Mouse (Mus musculus) left cerebral cortex, postnatal 36 days (tissue): ENCODE data around the gene Prx. TPM values are rescaled to one million over a fixed set of nuclear protein-coding genes. Genes with fewer than 3 reads are reported as not detected.

ENCODE experiments used
- DNase-seq, 2 experiments: peaks; one replicate each; pipeline ENCODE4 v3.0.0; 2021 to 2022; ENCODE audit warnings: low spot score in 2 of 2, mixed read lengths in 1 of 2
- intact Hi-C: fragments of 180-260 bp; cut with DNase I; formaldehyde crosslinking; loops from one replicate; pipeline ENCODE4 v1.15.1; 2025
- total RNA-seq, 2 experiments: library from RNA; stranded (reverse); gene quantifications; 2 replicates each; pipeline ENCODE4 v1.2.3; 2021

Gene Prx
- total RNA-seq, 2 experiments from 2014 or later: 0.25 to 0.48 TPM

- DNase-seq: no peak
- intact Hi-C loops: loop anchor here (1.0 kb wide), 1 partner anchor 35 kb away; the partner anchor contains the start of gene Sertad3
Measured at GRCm38 (mm10) chr7:27508648-27509005, 9.5 kb downstream of the Prx start.

DNA sequence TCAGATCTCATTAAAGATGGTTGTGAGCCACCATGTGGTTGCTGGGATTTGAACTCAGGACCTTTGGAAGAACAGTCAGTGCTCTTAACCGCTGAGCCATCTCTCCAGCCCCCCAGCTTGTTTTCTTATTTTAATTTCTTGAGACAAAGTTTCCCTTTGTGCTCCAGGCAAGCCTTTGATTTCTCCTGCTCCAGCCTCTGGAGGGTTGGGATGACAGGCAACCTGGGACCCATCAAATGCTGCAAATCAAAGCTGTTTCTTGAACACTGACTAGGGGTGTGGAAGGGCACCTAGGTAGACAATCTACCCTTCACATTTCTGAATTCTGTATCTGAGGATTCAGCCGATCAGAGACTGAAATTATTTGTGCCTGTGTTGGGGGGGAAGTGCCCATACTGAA is 11.7 kb downstream of the Prx start:
- intact Hi-C loops: no loop called here
- no peak for DNase-seq

- no peak for DNase-seq
- intact Hi-C loops: no loop called here
Measured at GRCm38 (mm10) chr7:27514961-27515360, 15.8 kb downstream of the Prx start.

- no peak for DNase-seq
- intact Hi-C loops: no loop called here
Measured at GRCm38 (mm10) chr7:27518314-27518713, 19.2 kb downstream of the Prx start.

- DNase-seq: no peak
- intact Hi-C loops: no loop called here
Measured at GRCm38 (mm10) chr7:27520104-27520503, 21.0 kb downstream of the Prx start.

DNA sequence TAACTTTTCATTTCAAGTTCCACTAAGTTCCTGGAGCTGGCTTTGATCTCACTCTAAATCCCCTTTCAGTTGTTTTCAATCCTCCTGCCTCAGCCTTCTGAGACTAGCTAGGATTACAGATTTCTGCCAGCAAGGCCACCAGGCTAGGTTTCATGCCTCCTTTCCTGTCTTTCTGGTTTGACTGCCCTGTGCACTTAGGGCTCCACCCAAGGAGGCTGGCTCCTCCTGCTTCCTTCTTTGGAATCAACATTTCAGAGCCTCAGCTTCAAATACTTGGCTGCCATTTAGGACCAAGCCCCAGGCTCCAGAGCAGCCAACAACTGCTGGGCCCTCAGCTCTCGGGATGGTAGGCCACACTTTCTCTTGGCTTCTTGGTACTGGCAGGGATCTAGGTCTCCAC is 21.5 kb downstream of the Prx start:
- intact Hi-C loops: no loop called here
- no peak for DNase-seq

DNA sequence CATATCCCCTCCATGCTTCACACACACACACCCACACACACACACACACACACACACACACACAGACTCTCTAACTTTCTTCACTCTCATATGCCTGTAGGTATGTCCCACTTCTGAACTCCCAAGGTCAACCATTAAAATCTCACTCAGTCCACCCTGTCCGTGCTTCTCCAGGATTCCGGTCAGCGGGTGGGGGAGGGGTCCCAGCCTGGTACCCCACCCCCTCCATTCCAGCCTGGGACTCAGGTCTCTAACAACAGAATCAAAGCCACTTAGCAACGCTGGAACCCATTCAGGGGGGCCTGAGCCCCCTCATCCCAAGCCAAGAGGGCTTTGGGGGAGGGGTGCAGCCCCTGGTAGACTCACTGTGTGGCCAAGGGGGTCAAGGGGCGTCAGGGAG is 23.8 kb downstream of the Prx start, which contains the start of gene Hipk4:
Gene Hipk4 (plus strand): TSS at position 301 of the 400 bp plus-strand sequence.
- intact Hi-C loops: no loop called here
- DNase-seq: no peak

- DNase-seq: no peak
- intact Hi-C loops: no loop called here
Measured at GRCm38 (mm10) chr7:27523805-27524204, 24.7 kb downstream of the Prx start.

- DNase-seq: peak; percentile 76 to 77
- intact Hi-C loops: loop anchor here (5.0 kb wide), 1 partner anchor 189 kb away; the partner anchor contains the start of gene Ltbp4
Measured at GRCm38 (mm10) chr7:27526039-27526827, 27.1 kb downstream of the Prx start.

DNA sequence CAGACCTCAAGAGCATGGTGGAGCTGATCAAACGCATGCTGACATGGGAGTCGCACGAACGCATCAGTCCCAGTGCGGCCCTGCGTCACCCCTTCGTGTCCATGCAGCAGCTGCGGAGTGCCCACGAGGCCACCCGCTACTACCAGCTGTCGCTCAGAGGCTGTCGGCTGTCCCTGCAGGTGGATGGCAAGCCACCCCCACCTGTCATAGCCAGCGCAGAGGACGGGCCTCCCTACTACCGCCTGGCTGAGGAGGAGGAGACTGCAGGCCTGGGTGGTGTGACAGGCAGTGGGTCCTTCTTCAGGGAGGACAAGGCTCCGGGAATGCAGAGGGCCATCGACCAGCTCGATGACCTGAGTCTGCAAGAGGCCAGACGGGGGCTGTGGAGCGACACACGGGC is 29.9 kb downstream of the Prx start:
- intact Hi-C loops: loop anchor here (5.0 kb wide), 1 partner anchor 192 kb away; the partner anchor contains the start of gene Ltbp4
- no peak for DNase-seq

DNA sequence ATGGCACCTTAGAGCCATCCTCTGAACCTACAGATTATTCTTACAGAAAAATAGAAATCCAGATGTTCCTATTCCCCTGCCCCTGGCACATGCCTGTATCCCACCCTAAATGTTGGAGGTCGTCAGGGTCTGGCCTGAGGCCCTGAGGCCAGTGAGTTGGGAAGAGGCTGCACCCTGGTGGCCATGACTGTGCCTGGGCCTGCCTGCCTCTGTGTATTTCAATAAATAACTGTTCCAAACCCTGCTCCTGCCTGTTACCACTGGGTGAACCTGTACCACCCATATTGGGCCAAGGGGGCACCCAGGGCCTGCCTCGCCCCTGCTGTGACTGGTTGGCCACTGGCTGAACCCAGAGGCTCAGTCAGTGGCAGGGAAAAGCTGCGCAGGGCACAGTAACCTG is 31.8 kb downstream of the Prx start:
- no peak for DNase-seq
- intact Hi-C loops: no loop called here

DNA sequence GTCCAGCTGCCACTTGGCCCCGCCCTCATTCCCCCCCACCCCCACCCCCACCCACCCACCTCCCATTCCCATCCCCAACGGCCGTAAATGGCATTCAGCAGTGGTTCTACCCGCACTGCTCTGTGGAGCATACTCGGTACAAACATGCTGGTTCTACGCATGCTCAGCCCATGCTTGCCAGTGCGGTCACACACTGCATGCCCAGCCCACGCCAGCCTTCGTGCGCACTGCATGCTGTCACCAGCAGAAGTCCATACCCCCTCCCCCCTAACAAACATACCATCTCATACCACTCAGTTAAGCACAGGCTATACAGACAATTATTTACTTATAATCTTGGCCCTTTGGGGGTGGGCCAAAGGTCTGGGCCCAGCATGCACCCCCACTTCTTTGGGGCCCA is 32.6 kb downstream of the Prx start:
- no peak for DNase-seq
- intact Hi-C loops: no loop called here

GRCm38 (mm10) chr7:27532480-27533050 is 33.4 kb downstream of the Prx start:
- intact Hi-C loops: no loop called here

DNA sequence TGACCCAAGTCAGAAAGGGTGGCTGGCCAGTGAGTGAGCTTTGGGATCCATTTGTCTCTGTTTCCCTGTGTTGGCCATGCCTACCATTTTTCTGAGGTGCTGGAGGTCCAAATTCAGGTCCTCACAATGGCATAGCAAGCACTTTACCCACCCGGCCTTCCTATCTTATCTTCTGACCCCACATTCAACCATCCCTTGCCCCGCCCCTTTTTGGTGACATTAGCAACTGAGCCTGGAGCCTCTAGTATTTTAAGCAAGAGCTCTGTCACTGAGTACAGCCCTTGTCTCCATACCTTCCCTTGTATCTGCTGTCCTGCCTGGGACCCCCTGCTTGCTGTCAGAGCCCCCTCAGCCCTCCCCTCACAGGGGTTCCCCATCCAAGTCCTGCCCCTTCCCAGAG is 36.3 kb downstream of the Prx start:
- no peak for DNase-seq
- intact Hi-C loops: no loop called here

More at GRCm38 (mm10) chr7:27532480-27533050, 33.4 kb downstream of the Prx start:
- no peak for DNase-seq

GRCm38 (mm10) chr7:27536618-27537017 is 37.5 kb downstream of the Prx start:
- intact Hi-C loops: no loop called here
- no peak for DNase-seq

DNA sequence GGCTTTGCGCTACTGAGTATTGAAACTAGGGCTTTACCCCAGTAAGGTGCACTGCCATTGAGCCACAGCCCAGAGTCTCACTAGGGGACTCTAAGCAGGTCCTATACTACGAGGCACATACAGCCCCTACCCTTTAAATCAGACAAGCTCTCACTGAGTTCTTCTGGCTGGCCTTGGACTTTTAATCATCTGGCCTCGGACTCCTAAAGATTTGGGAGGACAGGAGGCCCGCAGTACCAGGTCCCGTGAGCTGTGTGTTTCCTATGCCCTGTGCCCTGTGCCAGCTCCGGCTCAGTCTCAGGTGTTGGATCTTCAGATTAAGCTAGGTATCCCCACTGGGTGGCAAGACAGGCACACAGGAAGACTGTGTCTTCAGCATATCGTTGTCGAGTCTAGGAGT is 38.9 kb downstream of the Prx start:
- intact Hi-C loops: no loop called here
- DNase-seq: no peak

GRCm38 (mm10) chr7:27538797-27539196 is 39.7 kb downstream of the Prx start:
- intact Hi-C loops: no loop called here
- no peak for DNase-seq

GRCm38 (mm10) chr7:27540521-27540920 is 41.4 kb downstream of the Prx start:
- no peak for DNase-seq
- intact Hi-C loops: loop anchor here (5.0 kb wide), 1 partner anchor 93 kb away; the partner anchor contains the start of genes Blvrb and Sptbn4

GRCm38 (mm10) chr7:27540935-27541334 is 41.8 kb downstream of the Prx start:
- no peak for DNase-seq
- intact Hi-C loops: loop anchor here (5.0 kb wide), 1 partner anchor 94 kb away; the partner anchor contains the start of genes Blvrb and Sptbn4

DNA sequence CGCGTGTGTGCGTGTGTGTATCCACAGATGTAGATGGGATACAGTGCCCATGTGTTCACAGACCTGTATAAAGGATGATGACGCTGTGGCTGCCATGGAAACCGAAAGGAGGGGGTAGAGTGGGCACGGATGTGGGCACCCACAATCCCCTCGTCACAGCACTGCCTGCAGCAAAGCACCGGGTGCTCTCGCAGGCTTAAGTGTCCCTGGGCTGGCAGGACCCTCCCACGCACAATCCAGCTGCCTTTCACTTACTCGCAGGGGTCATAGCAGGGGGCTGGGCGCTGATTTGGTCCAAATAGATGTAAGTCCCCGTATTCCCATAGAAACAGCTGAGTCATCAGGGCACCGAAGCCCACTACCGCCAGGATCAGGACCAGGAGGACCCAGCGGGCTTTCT is 42.3 kb downstream of the Prx start:
- peak; percentile 89 to 90 for DNase-seq
- intact Hi-C loops: loop anchor here (5.0 kb wide), 1 partner anchor 94 kb away; the partner anchor contains the start of genes Blvrb and Sptbn4

GRCm38 (mm10) chr7:27541922-27542321 is 42.8 kb downstream of the Prx start:
- intact Hi-C loops: loop anchor here (5.0 kb wide), 1 partner anchor 95 kb away; the partner anchor contains the start of genes Blvrb and Sptbn4
- DNase-seq: no peak
